Mouse (Mus musculus): Measurements from ENCODE around the gene Gm10974. TPM values are rescaled to one million over a fixed set of nuclear protein-coding genes. Genes with fewer than 3 reads are reported as not detected.

Gene Gm10974
- polyA plus RNA-seq (2017; shearing (Covaris generic)): not detected

GRCm38 (mm10) chr7:66365904-66366303, at the start of gene Gm10974:
Gm10974 (plus strand) TSS chr7:66365905.

GRCm38 (mm10) chr7:66387813-66388521, 22.3 kb downstream of the Gm10974 start, which contains the start of gene Lrrk1:
Lrrk1 (minus strand) TSS chr7:66388350.

GRCm38 (mm10) chr7:66427437-66428161, 61.9 kb downstream of the Gm10974 start, which contains the start of gene Aldh1a3:
Aldh1a3 (minus strand) TSS chr7:66427517.

Other genes with a start within 250 kb of the Gm10974 start
- gene Lrrk1, start 22.4 kb downstream of the Gm10974 start, polyA plus RNA-seq (2017; shearing (Covaris generic)): 15.2 TPM
- not detected for gene Aldh1a3, start 61.6 kb downstream of the Gm10974 start, polyA plus RNA-seq (2017; shearing (Covaris generic))